Mouse (Mus musculus) small intestine, adult 2 months (tissue): ENCODE measurements at regions not wholly inside any gene's neighbourhood (a gene's known extent, or its start where the extent isn't known, plus 50 kb on each side); places are given as distances from the start of the nearest gene placed in this dataset.

Experiments
- H3K27ac ChIP-seq: fragments of 200-500 bp; 2 replicates; pipeline ENCODE4 v1.5.1; 2012; ENCODE audit warnings: low read depth, low read length, control low read depth, inconsistent platforms; ENCODE audit not compliant: insufficient read depth
- H3K27me3 ChIP-seq: fragments of 200-500 bp; 2 replicates; pipeline ENCODE4 v1.6.1; 2012; ENCODE audit warnings: mild to moderate bottlenecking, moderate library complexity, low read length, inconsistent platforms; ENCODE audit not compliant: control insufficient read depth, insufficient read depth
- H3K36me3 ChIP-seq: fragments of 200-500 bp; 2 replicates; pipeline ENCODE4 v1.6.1; 2012; ENCODE audit warnings: mild to moderate bottlenecking, low read length, control low read depth, inconsistent platforms; ENCODE audit not compliant: control insufficient read depth, insufficient read depth
- H3K4me1 ChIP-seq: fragments of 200-500 bp; 2 replicates; pipeline ENCODE4 v1.6.1; 2012; ENCODE audit warnings: low read length, inconsistent platforms, mixed read lengths; ENCODE audit not compliant: control insufficient read depth, insufficient read depth, insufficient read length
- H3K4me3 ChIP-seq: fragments of 200-500 bp; 2 replicates; pipeline ENCODE4 v1.5.1; 2012; ENCODE audit warnings: low read depth, mild to moderate bottlenecking, control low read depth, inconsistent platforms, low read length, moderate library complexity
- CTCF ChIP-seq: fragments of 200-500 bp; IDR thresholded peaks from 2 replicates; pipeline ENCODE4 v1.5.1; 2012; ENCODE audit warnings: low read depth, mild to moderate bottlenecking, control low read depth, inconsistent platforms, low read length, moderate library complexity, mixed read lengths; ENCODE audit not compliant: insufficient replicate concordance, insufficient read length; ENCODE audit errors: extremely low read depth
- POLR2A ChIP-seq: fragments of 200-500 bp; IDR thresholded peaks from 2 replicates; pipeline ENCODE4 v1.6.1; 2012; ENCODE audit warnings: low read depth, mild to moderate bottlenecking, control low read depth, inconsistent platforms, low read length, moderate library complexity
- WGBS: fragments of 180-500 bp; shearing (Covaris S2); methylation state at CpG from one replicate; pipeline ENCODE4 v1.1.7; 2018; 5-methylcytosine and 5-hydroxymethylcytosine counted together

- H3K27me3 ChIP-seq = no peaks in the 10 kb centered on the region
- no peak overlapping the region for H3K27ac ChIP-seq
- no peak overlapping the region for H3K4me3 ChIP-seq
- H3K4me1 ChIP-seq = no peaks in the 10 kb centered on the region
- H3K36me3 ChIP-seq = no peaks in the 10 kb centered on the region
- no peak for TF ChIP-seq POLR2A
- no peak for TF ChIP-seq CTCF
- WGBS = 66% methylated on average over 12 of the region's 12 CpGs
Observed at GRCm38 (mm10) chr14:101326477-101326941, 126.4 kb upstream of the Prr30 start.

GRCm38 (mm10) chr14:101323361-101323760 lies 123.2 kb upstream of the Prr30 start:
- H3K27ac ChIP-seq = no peak overlapping the region
- H3K36me3 ChIP-seq = no peaks in the 10 kb centered on the region
- H3K4me1 ChIP-seq = no peaks in the 10 kb centered on the region
- no peak for TF ChIP-seq POLR2A
- TF ChIP-seq CTCF = no peak
- H3K27me3 ChIP-seq = no peaks in the 10 kb centered on the region
- no peak overlapping the region for H3K4me3 ChIP-seq
- WGBS = 89% methylated on average over 6 of the region's 6 CpGs

- Histone ChIP-seq H3K36me3 (no peaks in the 10 kb centered on the region), H3K27ac (no peak overlapping the region), H3K4me1 (no peaks in the 10 kb centered on the region), H3K27me3 (no peaks in the 10 kb centered on the region), H3K4me3 (no peak overlapping the region)
- no peak for TF ChIP-seq POLR2A
- TF ChIP-seq CTCF = no peak
Observed at GRCm38 (mm10) chr14:101307920-101308319, 107.8 kb upstream of the Prr30 start.

- Histone ChIP-seq H3K36me3 (no peaks in the 10 kb centered on the region), H3K27ac (no peak overlapping the region), H3K27me3 (no peaks in the 10 kb centered on the region), H3K4me3 (no peak overlapping the region), H3K4me1 (no peaks in the 10 kb centered on the region)
- whole genome bisulfite sequencing = 60% methylated on average over 4 of the region's 4 CpGs
- TF ChIP-seq POLR2A (no peak), CTCF (no peak)
Observed at GRCm38 (mm10) chr14:101304487-101305032, 104.4 kb upstream of the Prr30 start.

- Histone ChIP-seq H3K27me3 (no peaks in the 10 kb centered on the region), H3K4me3 (no peak overlapping the region), H3K27ac (no peak overlapping the region), H3K36me3 (no peaks in the 10 kb centered on the region), H3K4me1 (no peaks in the 10 kb centered on the region)
- WGBS = 94% methylated on average over 3 of the region's 3 CpGs
- TF ChIP-seq CTCF (no peak), POLR2A (no peak)
Observed at GRCm38 (mm10) chr14:101297841-101298240, 97.7 kb upstream of the Prr30 start.

GRCm38 (mm10) chr14:101294693-101295092 lies 94.6 kb upstream of the Prr30 start:
- WGBS = 28% methylated on average over 7 of the region's 7 CpGs

GRCm38 (mm10) chr14:101287755-101288154 lies 87.6 kb upstream of the Prr30 start:
- Histone ChIP-seq H3K4me3 (no peak overlapping the region), H3K36me3 (no peaks in the 10 kb centered on the region)
- WGBS = 77% methylated on average over 4 of the region's 4 CpGs

More at GRCm38 (mm10) chr14:101294693-101295092, 94.6 kb upstream of the Prr30 start:
- H3K4me1 ChIP-seq = no peaks in the 10 kb centered on the region
- H3K36me3 ChIP-seq = no peaks in the 10 kb centered on the region
- no peak overlapping the region for H3K27ac ChIP-seq
- no peaks in the 10 kb centered on the region for H3K27me3 ChIP-seq
- no peak overlapping the region for H3K4me3 ChIP-seq
- TF ChIP-seq POLR2A (no peak), CTCF (no peak)

More at GRCm38 (mm10) chr14:101287755-101288154, 87.6 kb upstream of the Prr30 start:
- TF ChIP-seq CTCF (no peak), POLR2A (no peak)
- Histone ChIP-seq H3K27me3 (no peaks in the 10 kb centered on the region), H3K27ac (no peak overlapping the region), H3K4me1 (no peaks in the 10 kb centered on the region)
